Mouse (Mus musculus): ENCODE data around the gene Atxn7l3. TPM values are rescaled to one million over a fixed set of nuclear protein-coding genes. Genes with fewer than 3 reads are reported as not detected.

Gene Atxn7l3
- polyA plus RNA-seq, 1 experiment from 2014 or later: 22.1 TPM

DNA sequence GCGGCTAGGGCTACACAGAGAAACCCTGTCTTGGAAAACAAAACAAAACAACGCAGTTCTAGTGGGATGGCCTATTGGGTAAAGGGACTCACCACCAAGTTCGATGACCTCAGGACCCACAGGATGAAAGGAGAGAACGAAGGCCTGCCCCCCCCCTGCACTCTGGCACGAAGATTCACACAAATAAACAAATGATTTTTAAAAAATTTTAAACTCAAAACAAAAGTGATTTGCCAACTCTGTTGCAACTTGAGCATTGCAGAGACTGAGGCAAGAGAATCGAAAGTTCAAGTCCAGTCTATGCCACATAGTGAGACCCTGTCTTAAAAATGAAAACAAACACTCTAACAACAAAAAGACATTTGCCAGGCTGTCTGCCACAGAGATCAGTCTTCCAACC, 55.8 kb downstream of the Atxn7l3 start:
- ATAC-seq (ENCODE audit: insufficient number of reproducible peaks, low FRiP score, low TSS enrichment, low read depth): no peak
- no peak for DNase-seq (ENCODE audit: low spot score)
- Histone ChIP-seq H3K4me1 (ENCODE audit: control insufficient read depth, insufficient read depth, low read length) (0 out of 2 replicates have a peak, but pooled peaks cover 3% of the 10 kb centered on the region), H3K9me3 (ENCODE audit: control insufficient read depth, low read length) (no peaks in the 10 kb centered on the region), H3K9ac (ENCODE audit: low read length) (no peak overlapping the region), H3K36me3 (ENCODE audit: control insufficient read depth, insufficient read depth, low read length) (no peaks in the 10 kb centered on the region), H3K4me2 (ENCODE audit: low read depth, severe bottlenecking) (no peak overlapping the region), H3K27me3 (ENCODE audit: control insufficient read depth, insufficient read depth, low read length) (no peaks in the 10 kb centered on the region), H3K4me3 (ENCODE audit: low read depth, low read length) (no peak overlapping the region), H3K27ac (replicated peaks; ENCODE audit: low read depth, low read length) (no peak overlapping the region)
- WGBS: 86% methylated on average over 6 of the region's 6 CpGs

Other genes with a start within 250 kb of the Atxn7l3 start
- 9.1 and 10.7 TPM in 2 replicates for gene Mpp2, start 208.1 kb downstream of the Atxn7l3 start, polyA plus RNA-seq (2014; fragmentation: Nextera tagmentation; extraction: Ambion mirVana)
- not detected in 2 replicates for gene Ppy, start 195.3 kb downstream of the Atxn7l3 start, polyA plus RNA-seq (2014; fragmentation: Nextera tagmentation; extraction: Ambion mirVana)
- gene Pyy, start 188.8 kb downstream of the Atxn7l3 start, polyA plus RNA-seq (2014; fragmentation: Nextera tagmentation; extraction: Ambion mirVana): not detected in 2 replicates
- gene Nags, start 151.1 kb downstream of the Atxn7l3 start, polyA plus RNA-seq (2014; fragmentation: Nextera tagmentation; extraction: Ambion mirVana): 0.08 and 0.13 TPM in 2 replicates
- 39.3 and 41.2 TPM in 2 replicates for gene Tmem101, start 140.2 kb downstream of the Atxn7l3 start, polyA plus RNA-seq (2014; fragmentation: Nextera tagmentation; extraction: Ambion mirVana)
- gene Lsm12, start 111.3 kb downstream of the Atxn7l3 start, polyA plus RNA-seq (2014; fragmentation: Nextera tagmentation; extraction: Ambion mirVana): 74.5 and 88.5 TPM in 2 replicates
- gene G6pc3, start 107.0 kb downstream of the Atxn7l3 start, polyA plus RNA-seq (2014; fragmentation: Nextera tagmentation; extraction: Ambion mirVana): 39.8 and 41.9 TPM in 2 replicates
- 21.3 and 24.0 TPM in 2 replicates for gene Hdac5, start 66.5 kb downstream of the Atxn7l3 start, polyA plus RNA-seq (2014; fragmentation: Nextera tagmentation; extraction: Ambion mirVana)
- 26.9 and 27.8 TPM in 2 replicates for gene BC030867, start 47.7 kb downstream of the Atxn7l3 start, polyA plus RNA-seq (2014; fragmentation: Nextera tagmentation; extraction: Ambion mirVana)
- gene Asb16, start 27.9 kb downstream of the Atxn7l3 start, polyA plus RNA-seq (2014; fragmentation: Nextera tagmentation; extraction: Ambion mirVana): 0.13 and 0.33 TPM in 2 replicates
- gene Tmub2, start 11.7 kb downstream of the Atxn7l3 start, polyA plus RNA-seq (2014; fragmentation: Nextera tagmentation; extraction: Ambion mirVana): 46.7 and 51.5 TPM in 2 replicates
- 87.0 and 91.4 TPM in 2 replicates for gene Ubtf, start 23.1 kb upstream of the Atxn7l3 start, polyA plus RNA-seq (2014; fragmentation: Nextera tagmentation; extraction: Ambion mirVana)
- gene Slc4a1, start 69.6 kb upstream of the Atxn7l3 start, polyA plus RNA-seq (2014; fragmentation: Nextera tagmentation; extraction: Ambion mirVana): 20.4 and 24.6 TPM in 2 replicates
- gene Rundc3a, start 96.8 kb upstream of the Atxn7l3 start, polyA plus RNA-seq (2014; fragmentation: Nextera tagmentation; extraction: Ambion mirVana): 0.57 and 1.0 TPM in 2 replicates
- gene Slc25a39, start 111.3 kb upstream of the Atxn7l3 start, polyA plus RNA-seq (2014; fragmentation: Nextera tagmentation; extraction: Ambion mirVana): 166 and 180 TPM in 2 replicates
- 58.8 and 60.5 TPM in 2 replicates for gene Grn, start 133.7 kb upstream of the Atxn7l3 start, polyA plus RNA-seq (2014; fragmentation: Nextera tagmentation; extraction: Ambion mirVana)
- 5.5 and 7.9 TPM in 2 replicates for gene Fam171a2, start 151.1 kb upstream of the Atxn7l3 start, polyA plus RNA-seq (2014; fragmentation: Nextera tagmentation; extraction: Ambion mirVana)
- gene Itga2b, start 173.5 kb upstream of the Atxn7l3 start, polyA plus RNA-seq (2014; fragmentation: Nextera tagmentation; extraction: Ambion mirVana): 3.4 and 4.4 TPM in 2 replicates